Mouse (Mus musculus) cerebellum, adult 9-11 months (tissue): ENCODE measurements at regions not wholly inside any gene's neighbourhood (a gene's known extent, or its start where the extent isn't known, plus 50 kb on each side); places are given as distances from the start of the nearest gene placed in this dataset.

Experiments used
- DNase-seq: peaks from one replicate; pipeline ENCODE4 v3.0.0; 2022

GRCm38 (mm10) chr3:42935418-42935817 is 1193.0 kb downstream of the D3Ertd751e start:
- no peak for DNase-seq

GRCm38 (mm10) chr3:42977066-42977465 is 1234.7 kb downstream of the D3Ertd751e start:
- DNase-seq, result peak; percentile 7
